Mouse (Mus musculus) v-Abl transformed pro-B cells (cell line): ENCODE results near the gene Depdc5.
"Not testable (repeated sequence)": the region's sequence is repeated elsewhere in the genome, so short reads cannot be mapped to it uniquely, and the experiment has no call there.

Experiments
- in situ Hi-C, 2 experiments: fragments of 400-800 bp; cut with MboI; formaldehyde crosslinking; loops; one replicate each; pipeline ENCODE4 v1.15.1; 2025; ENCODE audit not compliant: unreplicated experiment in 2 of 2

The Depdc5 gene

DNA sequence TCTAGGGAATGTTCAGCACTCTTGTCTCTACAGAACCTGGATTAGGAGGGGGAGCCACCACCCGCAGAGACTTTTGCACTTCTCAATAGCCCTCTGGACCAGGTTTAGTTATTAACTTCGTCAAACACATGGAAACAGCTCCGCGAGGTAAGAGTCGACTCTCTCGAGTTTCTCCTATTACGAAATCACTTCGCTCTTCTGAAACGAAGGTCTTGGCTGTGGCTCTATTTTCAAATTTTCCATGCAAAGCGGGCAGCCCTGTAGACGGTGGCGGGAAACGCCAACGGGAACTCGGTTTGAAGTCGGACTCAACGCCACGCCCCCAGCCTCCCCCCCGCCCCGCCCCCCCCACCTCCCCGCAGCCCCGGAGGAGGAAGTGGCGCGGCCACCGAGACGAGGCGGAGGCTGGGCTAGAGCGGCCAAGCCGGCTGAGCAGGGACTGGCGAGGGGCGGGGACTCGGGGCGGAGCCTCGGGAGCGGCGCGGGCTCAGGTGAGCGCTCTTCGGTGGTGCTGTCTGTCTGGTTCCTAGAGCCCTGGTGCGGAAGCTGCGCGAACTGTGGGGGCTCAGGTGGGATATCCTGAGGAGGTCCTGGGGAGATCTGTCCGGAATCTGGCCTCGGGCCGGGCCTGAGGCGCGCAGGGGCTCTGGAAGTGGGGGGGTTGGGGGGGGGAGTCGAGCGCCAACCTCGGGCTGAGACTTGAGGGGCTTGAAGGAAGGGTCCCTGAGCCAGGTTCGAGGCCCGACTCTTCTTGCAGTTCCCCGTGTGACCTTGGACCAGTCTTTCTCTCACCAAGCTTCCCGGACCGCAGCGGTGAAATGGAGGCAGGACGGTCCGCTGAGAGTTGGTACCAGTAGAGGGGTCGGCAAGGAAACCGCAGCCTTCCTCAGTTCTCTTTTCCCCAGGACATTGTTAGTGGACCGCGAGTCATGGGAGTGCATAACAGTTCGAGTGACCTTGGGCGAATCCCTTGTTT lies at the start of gene Depdc5:
Depdc5 (plus strand) TSS at position 449 of the 976 bp plus-strand sequence.
- in situ Hi-C loops: loop anchor here (25.0 kb wide), 1 partner anchor 1976 kb away; the partner anchor contains the start of gene Agbl5 (in 2 of the 2)

GRCm38 (mm10) chr5:32815396-32815795 lies 48.1 kb upstream of the Depdc5 start:
- in situ Hi-C loops: no loop called here

- in situ Hi-C loops: no loop called here
Measured at GRCm38 (mm10) chr5:32820471-32820870, 43.0 kb upstream of the Depdc5 start.

DNA sequence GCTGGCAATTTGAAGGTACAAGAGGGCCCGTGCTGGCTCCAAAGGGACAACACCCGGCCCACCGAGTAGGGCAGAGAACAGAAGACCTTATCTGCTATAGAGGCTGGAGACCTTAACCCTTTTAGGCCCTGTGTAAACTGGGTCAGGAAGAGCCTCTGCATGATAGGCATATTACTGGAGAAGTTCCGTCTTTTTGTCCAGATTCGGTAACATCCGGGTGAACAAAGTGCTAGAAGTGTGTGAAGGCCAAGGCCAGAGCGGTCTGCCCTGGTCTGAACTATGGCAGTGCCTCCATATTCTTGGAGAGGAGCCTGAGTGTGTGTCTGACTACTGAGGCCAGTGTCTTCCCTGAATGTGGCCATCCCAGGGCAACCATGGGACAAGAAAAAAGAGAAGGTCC lies 36.5 kb upstream of the Depdc5 start, which contains the start of gene Gm20671:
Gm20671 (minus strand) TSS at position 101 of the 400 bp plus-strand sequence.
- in situ Hi-C loops: no loop called here

- in situ Hi-C loops: not testable (repeated sequence)
Measured at GRCm38 (mm10) chr5:32828766-32829165, 34.7 kb upstream of the Depdc5 start.

DNA sequence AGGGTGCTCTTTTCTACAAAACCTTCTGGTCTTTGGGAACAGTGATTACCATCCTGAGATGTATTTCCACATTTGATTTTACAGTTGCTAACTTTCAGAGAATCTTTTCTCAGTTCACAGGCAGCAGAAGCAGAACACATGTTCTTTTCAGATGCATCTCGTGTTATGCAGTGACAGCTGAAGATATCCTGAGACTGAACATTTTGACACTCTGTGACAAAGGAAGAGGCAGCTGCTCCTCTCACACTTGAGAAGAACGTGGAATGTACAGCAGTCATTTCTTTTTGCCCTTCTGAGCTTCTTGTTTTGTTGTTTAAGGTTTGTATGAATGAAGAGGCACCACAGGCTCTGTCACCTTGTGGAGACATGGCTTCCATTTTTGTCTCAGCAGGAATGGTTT lies 33.4 kb upstream of the Depdc5 start:
- in situ Hi-C loops: no loop called here

GRCm38 (mm10) chr5:32834497-32834896 lies 29.0 kb upstream of the Depdc5 start:
- in situ Hi-C loops: no loop called here

DNA sequence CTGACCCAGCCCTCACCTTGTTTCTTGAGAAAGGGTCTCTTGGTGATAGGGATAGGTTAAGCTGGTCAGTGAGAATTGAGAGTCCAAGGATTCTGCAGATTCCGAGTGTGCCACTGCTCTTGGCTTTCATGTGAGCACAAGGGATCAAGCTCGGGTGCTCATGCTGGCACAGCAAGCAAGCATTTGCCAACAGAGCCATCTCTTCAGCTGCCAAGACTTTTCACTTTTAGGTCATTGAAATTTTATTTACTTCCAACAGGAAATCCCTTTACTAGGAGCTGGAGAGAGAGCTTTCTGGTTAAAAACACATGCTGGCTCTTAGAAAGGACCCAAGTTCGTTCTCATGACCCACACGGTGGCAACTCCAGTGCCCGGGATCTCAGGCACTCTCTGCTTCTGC lies 26.5 kb upstream of the Depdc5 start:
- in situ Hi-C loops: no loop called here

- in situ Hi-C loops: no loop called here
Measured at GRCm38 (mm10) chr5:32840029-32840428, 23.5 kb upstream of the Depdc5 start.

GRCm38 (mm10) chr5:32849178-32849577 lies 14.3 kb upstream of the Depdc5 start:
- in situ Hi-C loops: no loop called here

DNA sequence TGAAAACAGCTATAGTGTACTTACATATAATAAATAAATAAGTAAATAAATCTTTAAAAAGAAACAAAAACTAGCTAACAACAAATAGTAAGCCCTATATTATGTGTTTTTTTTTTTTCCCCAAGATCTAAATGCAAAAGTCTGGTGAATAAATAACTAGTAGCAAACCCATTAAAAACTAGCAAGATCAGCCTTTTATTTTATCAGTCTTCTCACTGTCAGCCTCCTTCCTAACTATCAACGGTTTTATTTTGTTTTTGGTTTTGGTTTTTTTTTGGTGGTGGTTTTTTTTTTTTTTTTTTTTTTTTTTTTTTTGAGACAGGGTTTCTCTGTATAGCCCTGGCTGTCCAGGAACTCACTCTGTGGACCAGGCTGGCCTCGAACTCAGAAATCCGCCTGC lies 13.9 kb upstream of the Depdc5 start:
- in situ Hi-C loops: not testable (repeated sequence)

GRCm38 (mm10) chr5:32852026-32852425 lies 11.5 kb upstream of the Depdc5 start:
- in situ Hi-C loops: loop anchor here (25.0 kb wide), 1 partner anchor 1965 kb away; the partner anchor contains the start of gene Agbl5 (in 2 of the 2)

DNA sequence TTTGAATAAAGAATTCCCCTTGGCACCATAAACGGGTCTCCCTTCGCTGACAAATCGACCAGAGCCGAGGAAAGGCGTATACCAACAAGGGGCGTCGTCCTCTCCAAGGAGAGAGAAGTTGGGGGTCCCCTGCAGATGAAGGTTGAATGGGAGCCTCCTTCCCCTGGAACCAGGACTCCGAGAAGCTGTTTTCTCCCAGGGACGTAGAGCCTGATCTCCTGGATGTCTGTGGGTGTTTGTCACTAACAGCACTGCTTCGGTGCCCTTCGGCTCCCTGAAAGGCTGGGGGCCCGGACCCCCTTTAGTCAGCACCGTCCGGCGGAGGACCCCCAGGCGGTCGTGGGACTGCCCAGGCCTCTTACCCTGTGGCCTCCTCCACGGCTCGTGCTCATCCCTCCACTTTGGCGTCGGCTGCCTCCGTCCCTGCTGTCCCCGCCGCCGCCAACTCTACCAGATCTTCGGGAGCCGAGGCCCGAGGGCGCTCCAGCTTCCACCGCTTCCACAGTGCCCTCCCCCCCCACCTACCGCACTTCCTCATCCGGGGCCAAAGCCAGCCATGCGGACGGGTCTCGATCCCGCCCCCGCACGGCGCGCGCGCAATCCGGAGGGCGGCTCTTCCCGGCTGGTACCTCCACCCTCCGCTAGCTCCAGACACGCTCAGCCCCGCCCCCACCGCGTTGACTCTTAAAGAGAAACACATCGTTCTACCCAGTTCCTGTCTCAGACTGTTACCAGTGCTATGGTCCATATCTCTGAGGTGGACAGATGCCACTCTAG lies 9.6 kb upstream of the Depdc5 start, which contains the start of gene Prr14l:
Prr14l (minus strand) TSS at position 526 of the 777 bp plus-strand sequence.
- in situ Hi-C loops: loop anchor here (25.0 kb wide), 1 partner anchor 1967 kb away; the partner anchor contains the start of gene Agbl5 (in 2 of the 2)

GRCm38 (mm10) chr5:32854818-32855217 lies 8.7 kb upstream of the Depdc5 start:
- in situ Hi-C loops: loop anchor here (25.0 kb wide), 1 partner anchor 1968 kb away; the partner anchor contains the start of gene Agbl5 (in 2 of the 2)

- in situ Hi-C loops: loop anchor here (25.0 kb wide), 1 partner anchor 1968 kb away; the partner anchor contains the start of gene Agbl5 (in 2 of the 2)
Measured at GRCm38 (mm10) chr5:32855274-32855673, 8.2 kb upstream of the Depdc5 start.

GRCm38 (mm10) chr5:32857781-32858220 lies 5.7 kb upstream of the Depdc5 start:
- in situ Hi-C loops: loop anchor here (25.0 kb wide), 1 partner anchor 1970 kb away; the partner anchor contains the start of gene Agbl5 (in 2 of the 2)

- in situ Hi-C loops: loop anchor here (25.0 kb wide), 1 partner anchor 1974 kb away; the partner anchor contains the start of gene Agbl5 (in 2 of the 2)
Measured at GRCm38 (mm10) chr5:32861082-32861481, 2.4 kb upstream of the Depdc5 start.

DNA sequence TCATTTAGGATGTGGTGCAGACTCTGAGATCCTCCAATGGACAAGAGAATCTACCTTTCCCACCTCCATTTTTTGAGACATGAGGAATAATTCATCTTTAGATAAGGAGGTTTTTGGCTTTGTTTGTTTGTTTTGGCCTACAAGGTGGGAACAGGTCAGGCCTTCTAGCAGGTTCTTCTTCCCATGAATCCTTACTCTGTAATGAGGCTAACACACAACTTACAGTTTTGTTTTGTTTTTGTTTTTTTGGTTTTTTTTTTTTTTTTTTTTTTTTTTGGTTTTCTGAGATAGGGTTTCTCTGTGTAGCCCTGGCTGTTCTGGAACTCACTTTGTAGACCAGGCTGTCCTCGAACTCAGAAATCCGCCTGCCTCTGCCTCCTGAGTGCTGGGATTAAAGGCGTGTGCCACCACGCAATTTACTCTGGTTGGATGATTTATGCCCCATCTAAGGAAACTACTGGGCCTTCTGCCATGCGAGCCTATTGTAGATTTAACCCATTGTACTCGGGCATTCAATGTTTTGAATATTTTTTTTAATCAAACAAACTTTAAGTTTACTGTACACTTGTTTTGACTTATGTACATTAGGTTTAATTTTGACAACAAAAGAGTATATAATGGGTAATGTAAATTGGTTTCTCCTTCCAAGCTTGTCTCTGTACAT lies 900 bp upstream of the Depdc5 start:
- in situ Hi-C loops: loop anchor here (25.0 kb wide), 1 partner anchor 1975 kb away; the partner anchor contains the start of gene Agbl5 (in 2 of the 2)

DNA sequence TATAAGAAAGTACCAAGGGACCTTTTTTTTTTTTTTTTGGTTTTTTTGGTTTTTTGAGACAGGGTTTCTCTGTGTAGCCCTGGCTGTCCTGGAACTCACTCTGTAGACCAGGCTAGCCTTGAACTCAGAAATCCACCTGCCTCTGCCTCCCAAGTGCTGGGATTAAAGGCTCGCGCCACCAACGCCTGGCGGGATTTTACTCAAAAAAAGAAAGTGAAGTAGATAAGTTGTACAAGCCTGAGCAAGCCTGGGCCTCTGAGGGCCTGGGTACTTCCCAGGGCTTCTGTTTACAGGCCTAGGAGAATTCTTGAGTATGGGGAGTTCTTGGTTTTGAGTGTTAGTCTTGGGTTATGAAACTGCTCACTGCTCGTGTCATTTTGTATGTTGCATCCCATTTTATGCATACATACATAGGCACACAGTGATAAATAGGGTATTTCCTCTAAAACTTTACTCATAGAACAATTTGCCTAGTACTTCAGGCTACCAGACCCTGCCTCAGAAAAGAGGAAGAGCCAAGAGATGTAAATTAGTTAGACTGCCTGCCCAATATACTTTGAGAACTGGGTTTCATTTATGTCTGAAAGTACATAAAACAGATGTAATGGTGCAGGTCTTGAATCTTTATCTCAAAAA lies 6.0 kb downstream of the Depdc5 start:
- in situ Hi-C loops: loop anchor here (25.0 kb wide), 1 partner anchor 1982 kb away; the partner anchor contains the start of gene Agbl5 (in 2 of the 2)
